Mouse (Mus musculus): ENCODE measurements at regions not wholly inside any gene's neighbourhood (a gene's known extent, or its start where the extent isn't known, plus 50 kb on each side); places are given as distances from the start of the nearest gene placed in this dataset.
"Not testable (repeated sequence)": the region's sequence is repeated elsewhere in the genome, so short reads cannot be mapped to it uniquely, and the experiment has no call there.

DNA sequence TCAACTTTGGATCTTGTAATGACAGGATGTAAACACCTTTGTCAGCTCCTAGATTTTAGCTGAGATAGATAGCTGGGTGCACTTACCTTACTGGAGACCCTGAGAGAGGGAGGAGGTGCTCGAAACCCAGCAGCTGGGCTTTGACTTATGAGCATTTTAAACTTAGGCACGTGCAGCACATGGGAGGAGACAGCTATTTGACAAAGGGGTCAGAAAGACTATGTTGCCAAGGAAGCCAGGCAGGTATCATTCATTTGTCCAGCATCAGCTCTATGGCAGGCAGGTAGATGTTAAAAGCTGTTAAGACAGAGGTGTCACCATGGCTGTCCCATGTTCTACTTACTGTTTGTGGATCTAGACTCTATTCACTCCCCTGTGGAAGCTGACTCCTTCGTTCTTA, 120.0 kb upstream of the Tet2 start:
- DNase-seq (ENCODE audit: low spot score in 2 of 2): no peak

DNA sequence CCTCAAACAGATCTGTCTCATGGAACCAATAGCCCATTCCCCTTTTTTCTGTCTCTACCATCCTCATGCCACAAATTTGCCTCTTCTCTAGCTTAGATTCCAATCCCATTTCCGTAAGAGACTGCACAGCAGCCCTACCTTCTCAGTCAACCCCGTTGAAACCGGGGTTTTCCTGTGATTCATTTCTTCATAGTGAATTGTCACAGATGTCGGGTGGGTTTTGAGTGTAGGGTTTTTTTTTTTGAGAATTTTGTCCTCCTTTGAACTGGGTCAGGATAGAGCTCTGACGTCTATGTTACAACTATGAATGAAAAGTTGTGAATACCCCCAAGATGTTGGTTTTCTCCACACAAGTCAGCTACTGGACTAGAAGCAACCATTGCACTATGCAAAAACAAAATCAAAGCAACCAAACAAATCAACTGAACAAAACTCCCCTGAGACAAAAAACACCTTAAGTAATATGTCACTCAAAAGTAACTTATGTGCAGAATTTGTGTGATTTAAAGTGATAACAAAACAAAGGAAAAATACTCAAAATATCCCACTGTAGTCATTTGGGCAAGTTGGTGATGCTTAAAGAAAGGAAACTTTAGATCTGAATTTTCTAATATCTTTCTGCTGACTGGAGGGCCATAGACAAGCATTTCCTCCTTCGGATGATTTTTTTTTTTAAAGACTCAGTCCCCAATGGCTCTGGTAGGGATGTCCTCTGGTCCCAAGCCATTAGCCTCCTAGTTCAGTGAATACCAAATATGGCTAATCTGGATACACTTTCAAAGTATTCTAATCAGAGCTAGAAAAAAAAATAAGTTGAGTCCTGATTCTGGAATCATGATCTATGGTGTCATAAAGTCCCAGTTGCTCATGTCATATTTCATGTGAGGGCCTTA, 120.7 kb upstream of the Tet2 start:
- DNase-seq (ENCODE audit: low spot score in 2 of 2): no peak

DNA sequence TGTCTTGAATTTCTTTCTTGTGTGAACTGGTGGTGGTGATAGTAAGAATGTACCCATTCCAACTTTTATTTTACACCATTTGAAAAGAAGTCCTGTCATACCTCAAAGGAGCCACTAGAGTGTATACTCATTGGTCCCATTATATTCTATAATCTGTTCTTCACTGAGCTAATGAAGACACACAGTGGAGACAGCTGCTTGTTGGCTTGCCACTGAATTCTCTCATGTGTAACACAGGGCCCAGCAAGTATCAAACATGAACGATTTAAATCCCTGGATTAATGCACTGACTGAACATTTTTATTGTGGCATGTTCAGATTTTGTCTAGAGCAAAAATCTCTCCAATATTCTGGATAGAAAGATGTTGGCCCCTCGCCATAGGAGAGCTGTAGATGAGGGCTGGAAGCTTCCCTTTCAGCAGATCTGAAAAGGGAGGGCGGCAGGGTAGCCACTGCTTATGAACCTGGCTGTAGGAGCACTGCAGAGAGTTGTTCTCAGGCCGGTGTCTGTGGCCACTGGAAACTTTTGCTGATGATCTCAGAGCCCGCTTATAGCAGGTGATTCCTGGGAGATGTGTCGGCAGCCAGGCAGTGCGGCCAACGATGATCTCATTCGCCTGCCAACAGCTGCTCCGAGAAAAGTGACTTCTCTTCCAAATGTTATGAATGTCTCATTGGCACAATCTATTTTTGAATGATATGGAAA, 128.0 kb upstream of the Tet2 start:
- peak; percentile 54 to 70 for DNase-seq (ENCODE audit: low spot score in 2 of 2)

DNA sequence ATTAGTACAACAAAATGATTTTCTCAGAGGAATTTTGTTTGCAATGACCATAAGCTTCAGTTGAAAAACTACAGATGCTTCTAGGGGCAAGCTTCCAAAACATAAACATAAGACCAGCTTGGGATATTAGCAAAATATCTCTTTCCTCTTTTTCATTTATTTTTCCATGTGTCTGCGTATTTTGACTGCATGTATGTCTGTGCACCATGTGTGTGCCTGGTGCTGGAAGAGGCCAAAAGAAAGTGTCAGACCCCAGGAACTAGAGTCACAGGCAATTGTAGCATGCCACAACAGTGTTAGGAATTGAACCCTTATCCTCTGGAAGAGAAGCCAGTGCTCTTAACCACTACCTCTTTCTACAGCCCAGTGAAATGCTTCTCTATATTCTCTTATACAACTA, 133.0 kb upstream of the Tet2 start:
- no peak for DNase-seq (ENCODE audit: low spot score in 2 of 2)

- no peak for DNase-seq (ENCODE audit: low spot score in 2 of 2)
Measured at GRCm38 (mm10) chr3:133679891-133680290, 135.0 kb upstream of the Tet2 start.

DNA sequence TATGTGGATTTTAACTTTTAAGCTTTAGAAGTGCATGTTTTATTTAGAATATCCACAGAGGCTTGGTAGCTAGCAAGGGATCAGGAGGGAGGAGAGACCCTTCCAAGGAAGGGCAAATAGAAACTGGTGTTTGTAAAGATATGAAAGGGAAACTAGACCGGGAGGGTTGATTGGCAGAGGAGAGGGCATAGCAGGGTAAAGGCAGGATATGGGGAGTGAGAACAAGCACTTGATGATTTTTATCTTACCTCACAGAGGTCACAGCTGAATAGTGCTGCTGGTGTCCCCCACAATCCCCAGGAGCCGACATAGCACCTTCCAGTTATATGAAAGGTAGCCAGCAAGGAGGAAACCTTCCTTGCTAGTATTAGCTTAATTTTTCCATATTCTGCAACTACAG, 135.4 kb upstream of the Tet2 start:
- no peak for DNase-seq (ENCODE audit: low spot score in 2 of 2)

DNA sequence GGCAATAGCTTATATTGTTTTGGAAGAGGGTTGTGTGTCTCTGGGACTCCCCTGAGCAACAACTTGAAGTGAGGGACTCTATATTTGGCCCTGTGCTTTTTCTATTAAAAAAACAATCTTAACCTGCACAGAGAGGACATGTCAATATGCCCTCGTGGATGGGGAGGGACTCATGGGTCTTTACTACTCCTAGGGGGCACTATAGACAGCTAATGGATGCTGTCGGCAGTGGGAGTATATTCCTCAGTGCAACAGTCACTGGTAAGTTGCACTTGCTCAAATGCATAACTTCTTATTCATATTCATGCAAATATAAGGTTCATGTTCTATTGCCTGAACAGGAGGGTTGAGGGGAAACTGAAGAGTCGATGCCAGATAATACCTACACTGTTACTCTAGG, 135.9 kb upstream of the Tet2 start:
- no peak for DNase-seq (ENCODE audit: low spot score in 2 of 2)

- no peak for DNase-seq (ENCODE audit: low spot score in 2 of 2)
Measured at GRCm38 (mm10) chr3:133684196-133684743, 139.3 kb upstream of the Tet2 start.

DNA sequence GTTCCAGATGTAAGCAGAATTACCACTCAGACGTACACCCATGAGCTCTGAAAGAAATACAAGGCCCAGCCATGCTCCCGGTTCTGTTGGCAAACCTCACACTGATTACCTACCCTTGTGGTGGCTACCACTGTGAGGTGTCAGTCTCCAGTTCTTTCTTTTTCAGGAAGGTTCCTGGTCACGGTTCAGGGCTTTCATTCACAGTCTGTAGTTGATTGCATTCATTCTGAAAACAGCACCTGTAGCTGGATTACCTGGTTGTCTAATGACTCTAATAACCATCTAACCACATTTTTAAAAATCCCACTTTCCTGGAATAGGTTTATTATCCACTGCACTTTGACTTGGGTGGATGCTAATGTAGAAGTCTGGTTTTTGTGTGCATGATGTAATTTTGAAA, 139.8 kb upstream of the Tet2 start:
- no peak for DNase-seq (ENCODE audit: low spot score in 2 of 2)

- no peak for DNase-seq (ENCODE audit: low spot score in 2 of 2)
Measured at GRCm38 (mm10) chr3:133685393-133685792, 140.5 kb upstream of the Tet2 start.

DNA sequence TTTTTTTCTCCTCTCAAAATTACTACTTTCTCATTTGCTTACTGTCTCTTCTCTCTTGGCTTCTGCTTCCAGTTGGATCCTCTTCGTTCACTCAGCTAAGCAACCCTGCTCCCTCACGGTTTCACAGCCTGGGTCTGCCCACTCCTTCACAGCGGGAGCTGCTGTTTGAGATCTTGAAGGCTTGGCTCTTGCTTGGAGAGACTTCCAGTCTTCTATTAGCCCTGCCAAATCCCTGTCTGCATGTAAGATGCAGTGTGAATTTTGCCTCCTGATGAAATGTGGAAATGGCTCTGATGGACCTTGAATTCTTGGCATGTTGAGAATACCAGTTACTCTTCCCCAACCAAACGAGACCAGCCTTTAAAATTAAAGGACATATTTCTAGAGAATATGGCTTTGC, 149.1 kb upstream of the Tet2 start:
- DNase-seq (ENCODE audit: low spot score in 2 of 2): peak; percentile 53 to 66

- no peak for DNase-seq (ENCODE audit: low spot score in 2 of 2)
Measured at GRCm38 (mm10) chr3:133696122-133696521, 151.2 kb upstream of the Tet2 start.

DNA sequence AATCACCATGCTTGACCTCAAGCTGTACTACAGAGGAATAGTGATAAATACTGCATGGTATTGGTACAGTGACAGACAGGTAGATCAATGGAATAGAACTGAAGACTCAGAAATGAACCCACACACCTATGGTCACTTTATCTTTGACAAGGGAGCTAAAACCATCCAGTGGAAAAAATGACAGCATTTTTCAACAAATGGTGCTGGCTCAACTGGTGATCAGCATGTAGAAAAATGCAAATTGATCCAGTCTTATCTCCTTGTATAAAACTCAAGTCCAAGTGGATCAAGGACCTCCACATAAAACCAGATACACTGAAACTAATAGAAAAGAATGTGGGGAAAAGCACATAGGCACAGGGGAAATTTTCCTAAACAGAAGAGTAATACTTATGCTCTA, 159.9 kb upstream of the Tet2 start:
- DNase-seq (ENCODE audit: low spot score in 2 of 2): not testable (repeated sequence)

- DNase-seq (ENCODE audit: low spot score in 2 of 2): no peak
Measured at GRCm38 (mm10) chr3:133711518-133711917, 166.6 kb upstream of the Tet2 start.

- no peak for DNase-seq (ENCODE audit: low spot score in 2 of 2)
Measured at GRCm38 (mm10) chr3:133722550-133723290, 177.8 kb upstream of the Tet2 start.

DNA sequence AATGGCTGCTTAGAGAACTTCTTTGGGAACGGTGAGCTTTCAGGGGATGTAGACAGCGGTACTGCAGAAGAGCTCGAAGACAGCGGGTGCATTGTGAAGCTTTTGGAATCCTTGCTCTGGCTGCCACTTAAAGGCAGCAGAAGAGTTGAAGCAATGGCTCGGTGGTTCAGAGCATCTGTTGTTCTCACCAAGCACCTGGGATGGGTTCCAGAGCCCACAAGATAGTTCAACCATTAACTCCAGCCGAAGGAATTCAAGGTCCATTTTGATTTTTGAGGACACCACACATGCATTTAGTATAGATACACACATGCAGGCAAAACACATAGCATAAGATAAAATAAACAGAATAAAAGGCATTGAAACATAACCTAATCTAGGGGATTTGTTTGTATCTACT, 181.9 kb upstream of the Tet2 start:
- DNase-seq (ENCODE audit: low spot score in 2 of 2): no peak

GRCm38 (mm10) chr3:133735603-133736002, 190.7 kb upstream of the Tet2 start:
- DNase-seq (ENCODE audit: low spot score in 2 of 2): no peak

GRCm38 (mm10) chr3:133738936-133739335, 194.0 kb upstream of the Tet2 start:
- no peak for DNase-seq (ENCODE audit: low spot score in 2 of 2)

- no peak for DNase-seq (ENCODE audit: low spot score in 2 of 2)
Measured at GRCm38 (mm10) chr3:133744552-133745118, 199.7 kb upstream of the Tet2 start.

DNA sequence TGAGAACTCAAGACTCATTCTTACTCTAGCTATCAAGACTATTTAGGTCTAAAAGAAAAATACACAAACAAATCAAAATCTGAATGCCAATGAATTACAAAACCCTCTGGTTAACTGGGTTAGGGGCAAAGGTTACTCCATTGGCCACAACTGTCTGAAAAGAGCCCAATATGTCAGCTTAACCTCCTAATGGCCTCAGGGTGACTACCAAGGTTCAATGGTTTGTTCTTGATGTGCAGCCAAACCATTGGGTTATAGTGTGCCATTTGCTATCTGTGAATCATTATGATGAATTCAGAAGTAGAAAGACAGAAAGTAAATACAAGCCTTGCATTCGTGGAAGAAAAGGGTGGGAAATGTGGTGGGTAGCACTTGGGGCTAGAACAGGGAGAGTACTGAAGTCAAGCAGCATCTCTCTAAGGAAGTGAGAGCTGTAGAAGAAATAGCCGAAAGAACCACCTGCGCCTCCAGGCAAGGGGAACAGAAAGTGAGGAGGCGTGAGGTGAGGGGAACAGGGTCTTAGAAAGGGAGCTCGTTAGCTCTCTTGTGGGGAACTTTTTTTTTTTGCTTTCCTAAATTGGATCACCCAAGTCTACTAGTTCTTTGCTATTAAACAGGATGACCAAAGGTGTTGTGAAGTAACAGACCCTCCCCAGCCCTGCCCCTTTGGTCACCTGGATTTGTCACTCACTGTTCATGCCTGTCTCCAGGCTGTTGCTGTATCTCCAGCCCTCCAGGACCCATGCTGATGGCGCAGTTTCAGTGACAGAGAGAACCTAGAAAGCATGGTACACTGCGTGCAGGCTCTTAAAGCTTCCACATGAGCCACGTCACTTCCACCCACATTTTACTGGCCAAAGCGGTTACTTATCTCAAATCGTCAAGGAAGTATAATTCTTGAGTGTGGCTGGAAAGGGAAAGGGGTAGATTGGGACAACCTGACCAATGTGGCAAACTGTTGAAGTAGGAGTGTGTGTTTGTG, 204.1 kb upstream of the Tet2 start:
- no peak for DNase-seq (ENCODE audit: low spot score in 2 of 2)

DNA sequence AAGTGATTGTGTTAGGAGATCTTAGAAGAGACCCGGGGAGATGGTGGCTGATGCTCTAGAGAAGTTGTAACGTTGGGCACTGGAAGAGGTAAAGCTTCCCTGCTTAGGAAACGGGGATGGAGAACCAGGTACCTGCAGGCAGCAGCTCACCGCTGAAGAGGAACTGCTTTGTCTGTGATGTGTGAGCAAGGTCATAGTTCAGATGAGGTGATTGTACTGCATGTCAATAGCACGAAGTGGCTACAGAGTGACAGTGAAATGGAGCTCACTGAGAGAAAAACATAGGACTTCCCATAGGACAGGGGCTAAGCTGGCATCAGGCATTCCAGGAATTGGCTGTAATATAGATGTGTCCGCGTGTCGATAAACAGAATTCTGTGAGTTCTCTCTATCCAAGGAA, 205.1 kb upstream of the Tet2 start:
- DNase-seq (ENCODE audit: low spot score in 2 of 2): no peak

Measured in frontal cortex, postnatal 36 days (tissue).